Mouse (Mus musculus): ENCODE measurements around the gene Disc1. TPM values are rescaled to one million over a fixed set of nuclear protein-coding genes. Genes with fewer than 3 reads are reported as not detected.
A peak's percentile ranks its signal among the peaks of the same experiment; 100 is the strongest.

Disc1 gene
- total RNA-seq, 2 experiments from 2014 or later, result 2.5 to 2.7 TPM

DNA sequence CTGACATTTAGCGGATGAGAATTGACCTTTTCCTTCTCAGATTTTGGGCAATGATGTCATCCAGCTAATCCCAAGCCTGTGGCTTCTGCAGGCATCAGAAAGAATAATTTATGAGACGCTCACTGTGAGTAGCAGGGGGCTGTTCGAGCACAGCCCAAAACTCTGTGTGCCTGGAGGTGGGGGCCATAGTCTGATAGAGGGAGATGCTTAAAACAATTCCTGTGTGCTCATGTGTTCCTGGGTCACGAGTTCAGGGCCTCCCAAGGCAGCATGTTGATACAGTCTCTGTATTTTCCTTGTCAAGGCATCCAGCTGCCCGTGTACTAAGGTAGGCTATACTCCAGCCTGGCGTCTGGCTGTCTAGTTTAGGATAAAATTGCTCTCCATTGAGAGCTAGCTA, 229.5 kb downstream of the Disc1 start:
- Histone ChIP-seq H3K4me3 (no peak overlapping the region), H3K27ac (no peak overlapping the region)
- no peak for DNase-seq (ENCODE audit: extremely low spot score in 1 of 2, low spot score in 2 of 2)
- intact Hi-C loops (cut with DNase I), result no loop called here
- no peak for TF ChIP-seq CTCF (IDR thresholded peaks at IDR 0.05)

DNA sequence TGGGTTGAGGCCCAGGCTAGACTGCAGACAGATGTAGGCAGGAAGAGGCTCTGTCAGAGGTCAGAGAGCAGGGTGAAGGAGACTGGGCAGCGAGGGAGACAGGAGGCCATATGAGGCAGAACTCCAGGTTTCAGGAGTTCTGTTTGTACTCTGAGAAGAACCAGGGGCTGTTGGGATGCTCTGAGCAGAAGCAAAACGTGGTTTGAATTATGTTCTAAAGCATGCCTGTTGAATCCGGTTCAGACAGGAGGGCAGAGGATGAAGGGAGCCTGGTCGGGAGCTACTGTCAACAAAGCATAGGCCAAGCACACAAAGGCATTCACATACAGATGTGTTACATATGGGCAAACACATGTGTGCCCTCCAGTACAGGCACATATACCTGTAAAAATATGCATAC, 230.9 kb downstream of the Disc1 start:
- no peak overlapping the region for H3K4me3 ChIP-seq
- no peak for TF ChIP-seq CTCF (IDR thresholded peaks at IDR 0.05)
- intact Hi-C loops (cut with DNase I), result no loop called here
- no peak for DNase-seq (ENCODE audit: extremely low spot score in 1 of 2, low spot score in 2 of 2)
- no peak overlapping the region for H3K27ac ChIP-seq

DNA sequence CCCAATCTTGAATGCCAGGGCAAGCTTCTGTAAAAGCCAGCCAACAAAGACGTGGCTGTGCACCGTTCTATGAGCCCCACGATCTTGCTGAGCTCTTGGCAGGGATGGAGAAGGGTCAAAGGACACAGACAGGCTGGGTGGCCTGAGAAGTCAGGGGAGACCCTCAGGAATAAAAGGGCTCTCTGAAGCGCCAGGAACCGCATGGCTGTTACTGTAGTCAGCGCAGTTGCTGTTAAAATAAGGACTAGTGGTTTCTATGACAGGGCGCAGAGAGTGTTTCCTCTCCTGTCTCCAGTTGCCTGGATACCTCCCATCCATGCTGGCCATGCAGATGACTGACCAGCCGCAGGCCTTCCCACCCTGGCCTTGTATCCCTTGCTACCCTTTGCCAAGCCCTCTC, 231.4 kb downstream of the Disc1 start:
- TF ChIP-seq CTCF (IDR thresholded peaks at IDR 0.05), result no peak
- H3K27ac ChIP-seq, result no peak overlapping the region
- intact Hi-C loops (cut with DNase I), result no loop called here

GRCm38 (mm10) chr8:125285966-125286681, 232.1 kb downstream of the Disc1 start:
- intact Hi-C loops (cut with DNase I), result no loop called here
- no peak for TF ChIP-seq CTCF (IDR thresholded peaks at IDR 0.05)
- H3K27ac ChIP-seq, result no peak overlapping the region
- no peak overlapping the region for H3K4me3 ChIP-seq
- peak in 1 of 2 experiments; percentile 26 for DNase-seq (ENCODE audit: extremely low spot score in 1 of 2, low spot score in 2 of 2)

More for the DNA sequence above, 231.4 kb downstream of the Disc1 start:
- no peak overlapping the region for H3K4me3 ChIP-seq
- no peak for DNase-seq (ENCODE audit: extremely low spot score in 1 of 2, low spot score in 2 of 2)

- no peak overlapping the region for H3K27ac ChIP-seq
- intact Hi-C loops (cut with DNase I), result no loop called here
- TF ChIP-seq CTCF (IDR thresholded peaks at IDR 0.05), result no peak
- no peak overlapping the region for H3K4me3 ChIP-seq
- no peak for DNase-seq (ENCODE audit: extremely low spot score in 1 of 2, low spot score in 2 of 2)
Observed at GRCm38 (mm10) chr8:125287311-125287710, 233.3 kb downstream of the Disc1 start.

DNA sequence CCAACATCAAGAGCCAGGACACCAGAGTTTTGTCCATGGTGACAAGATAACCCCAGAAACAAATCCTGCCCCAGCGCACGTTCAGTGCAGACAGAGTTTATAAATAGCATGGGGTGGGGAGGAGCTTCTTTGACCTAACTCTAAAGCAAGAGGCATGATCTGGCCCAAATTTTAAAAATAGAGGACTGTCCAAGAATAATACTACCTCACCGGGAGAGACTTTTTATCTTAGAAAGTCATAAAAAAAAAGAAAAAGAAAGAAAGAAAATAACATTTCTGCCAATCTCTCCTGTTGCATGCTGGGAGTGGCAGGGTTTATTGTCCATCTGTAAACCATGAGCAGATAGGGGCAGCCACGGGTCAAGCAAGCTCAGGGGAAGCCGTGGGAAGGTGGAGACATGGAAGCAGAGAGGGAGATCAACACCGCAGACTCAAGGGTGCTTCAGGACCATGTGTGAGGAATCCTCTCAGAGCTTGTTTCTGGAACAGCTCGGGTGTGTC, 233.9 kb downstream of the Disc1 start:
- no peak for DNase-seq (ENCODE audit: extremely low spot score in 1 of 2, low spot score in 2 of 2)
- Histone ChIP-seq H3K4me3 (no peak overlapping the region), H3K27ac (no peak overlapping the region)
- intact Hi-C loops (cut with DNase I), result no loop called here
- no peak for TF ChIP-seq CTCF (IDR thresholded peaks at IDR 0.05)

GRCm38 (mm10) chr8:125291506-125291905, 237.5 kb downstream of the Disc1 start:
- no peak for TF ChIP-seq CTCF (IDR thresholded peaks at IDR 0.05)
- no peak overlapping the region for H3K4me3 ChIP-seq
- DNase-seq (ENCODE audit: extremely low spot score in 1 of 2, low spot score in 2 of 2), result no peak
- intact Hi-C loops (cut with DNase I), result loop anchor here (5.0 kb wide), 3 partner anchors 74 to 109 kb away; no protein-coding TSS in a partner anchor
- H3K27ac ChIP-seq, result no peak overlapping the region

DNA sequence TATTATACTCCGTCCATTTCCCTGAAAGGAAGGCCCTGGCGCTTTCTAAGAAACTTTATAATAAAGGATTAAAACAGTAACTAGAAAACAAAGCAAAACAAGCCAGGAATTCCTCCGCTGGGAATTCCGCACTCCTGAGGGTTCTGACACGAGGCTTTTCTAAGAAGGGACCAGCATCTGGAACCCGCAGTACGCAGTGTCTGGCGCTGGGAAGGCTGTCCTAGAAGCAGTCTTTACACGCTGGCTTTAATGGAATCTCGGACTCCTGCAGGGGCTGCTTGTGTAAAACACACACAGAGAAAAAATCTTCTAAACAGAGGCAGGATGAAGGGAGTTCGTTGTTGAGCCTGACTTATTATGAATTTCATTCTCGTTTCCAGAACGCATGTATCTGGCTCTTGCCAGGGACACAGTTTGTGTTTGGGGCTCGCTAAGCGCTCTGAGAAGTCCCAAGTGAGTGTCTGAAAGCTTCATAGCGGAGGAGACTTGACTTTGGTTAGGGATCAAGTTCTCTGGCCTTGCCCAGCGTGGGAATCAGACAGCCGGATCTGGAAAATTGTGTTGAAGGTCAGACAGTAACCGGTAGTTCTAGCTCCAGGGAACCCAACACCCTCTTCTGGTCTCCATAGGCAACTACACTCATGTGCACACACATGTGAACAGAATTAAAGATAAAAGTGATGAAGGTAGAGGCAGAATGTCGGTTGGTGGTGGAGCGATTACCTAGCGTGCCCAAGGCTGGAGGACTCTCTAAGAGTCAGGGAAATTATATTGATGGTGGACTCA, 238.1 kb downstream of the Disc1 start:
- Histone ChIP-seq H3K4me3 (no peak overlapping the region), H3K27ac (peak overlapping the region; percentile 84; the same call in 1 of the 2 replicates)
- peak; percentile 29 for TF ChIP-seq CTCF (IDR thresholded peaks at IDR 0.05)
- DNase-seq (ENCODE audit: extremely low spot score in 1 of 2, low spot score in 2 of 2), result no peak
- intact Hi-C loops (cut with DNase I), result loop anchor here (5.0 kb wide), 3 partner anchors 75 to 110 kb away; no protein-coding TSS in a partner anchor

DNA sequence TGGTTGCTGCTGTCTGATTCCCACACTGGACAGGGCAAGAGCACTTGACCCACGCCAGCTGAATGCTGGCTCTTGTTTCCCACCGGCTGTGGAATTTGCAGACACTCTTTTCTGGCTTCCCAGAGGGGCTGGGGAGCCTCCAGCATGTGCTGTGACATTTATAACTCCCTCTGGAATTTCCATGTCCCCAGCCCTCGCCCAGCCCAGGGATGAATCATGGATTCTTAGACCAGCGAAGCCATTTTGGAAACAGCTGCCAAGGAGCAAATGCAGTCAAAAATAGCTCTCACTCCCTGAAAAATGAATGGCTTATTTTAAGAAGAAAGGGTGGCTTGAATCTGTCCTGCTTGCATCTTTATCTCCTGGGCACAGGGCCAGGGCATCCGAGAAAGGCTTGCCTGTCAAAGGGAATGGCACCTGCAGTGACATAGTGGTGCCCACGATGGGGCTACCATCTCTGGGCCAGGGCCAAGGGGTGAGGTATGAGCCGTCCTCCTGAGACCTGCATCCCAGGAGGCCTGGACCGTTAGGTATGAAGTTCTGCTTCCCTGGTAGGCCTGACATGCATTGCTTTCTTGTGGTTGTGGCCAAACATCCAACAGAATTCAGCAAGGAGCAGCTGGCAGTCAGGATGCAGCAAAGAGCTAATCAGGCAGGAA, 239.1 kb downstream of the Disc1 start:
- intact Hi-C loops (cut with DNase I), result loop anchor here (5.0 kb wide), 3 partner anchors 76 to 111 kb away; no protein-coding TSS in a partner anchor
- H3K27ac ChIP-seq, result peak overlapping the region; percentile 84
- DNase-seq (ENCODE audit: extremely low spot score in 1 of 2, low spot score in 2 of 2), result peak; percentile 45 to 67
- no peak overlapping the region for H3K4me3 ChIP-seq
- TF ChIP-seq CTCF (IDR thresholded peaks at IDR 0.05), result no peak

- DNase-seq (ENCODE audit: extremely low spot score in 1 of 2, low spot score in 2 of 2), result no peak
- no peak for TF ChIP-seq CTCF (IDR thresholded peaks at IDR 0.05)
- intact Hi-C loops (cut with DNase I), result no loop called here
- no peak overlapping the region for H3K4me3 ChIP-seq
- no peak overlapping the region for H3K27ac ChIP-seq
Observed at GRCm38 (mm10) chr8:125299248-125299647, 245.3 kb downstream of the Disc1 start.

- intact Hi-C loops (cut with DNase I), result no loop called here
- DNase-seq (ENCODE audit: extremely low spot score in 1 of 2, low spot score in 2 of 2), result no peak
- TF ChIP-seq CTCF (IDR thresholded peaks at IDR 0.05), result no peak
- Histone ChIP-seq H3K4me3 (no peak overlapping the region), H3K27ac (no peak overlapping the region)
Observed at GRCm38 (mm10) chr8:125301931-125302361, 248.0 kb downstream of the Disc1 start.

DNA sequence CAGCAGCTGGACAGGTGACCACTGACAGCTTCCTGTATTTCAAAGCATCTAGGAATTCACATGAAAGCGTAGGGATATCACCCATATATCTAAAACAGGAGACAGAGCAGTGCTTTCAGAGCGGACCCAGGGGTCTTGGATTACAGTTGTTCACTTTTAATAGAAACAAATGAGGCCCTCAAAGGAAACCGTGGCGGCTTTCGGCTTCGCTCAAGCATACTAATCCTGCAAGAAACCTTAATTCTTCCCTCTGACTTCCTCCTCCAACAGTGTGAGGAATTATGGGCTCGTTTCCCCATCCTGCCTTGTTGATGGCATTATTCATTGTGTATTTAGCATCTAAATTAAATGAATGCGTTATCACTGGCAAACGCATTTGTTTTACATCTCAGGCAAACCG, 252.7 kb downstream of the Disc1 start:
- intact Hi-C loops (cut with DNase I), result no loop called here
- TF ChIP-seq CTCF (IDR thresholded peaks at IDR 0.05), result no peak
- no peak overlapping the region for H3K27ac ChIP-seq
- no peak overlapping the region for H3K4me3 ChIP-seq
- no peak for DNase-seq (ENCODE audit: extremely low spot score in 1 of 2, low spot score in 2 of 2)
